Mouse (Mus musculus): Measurements from ENCODE around the gene Cckbr.

DNA sequence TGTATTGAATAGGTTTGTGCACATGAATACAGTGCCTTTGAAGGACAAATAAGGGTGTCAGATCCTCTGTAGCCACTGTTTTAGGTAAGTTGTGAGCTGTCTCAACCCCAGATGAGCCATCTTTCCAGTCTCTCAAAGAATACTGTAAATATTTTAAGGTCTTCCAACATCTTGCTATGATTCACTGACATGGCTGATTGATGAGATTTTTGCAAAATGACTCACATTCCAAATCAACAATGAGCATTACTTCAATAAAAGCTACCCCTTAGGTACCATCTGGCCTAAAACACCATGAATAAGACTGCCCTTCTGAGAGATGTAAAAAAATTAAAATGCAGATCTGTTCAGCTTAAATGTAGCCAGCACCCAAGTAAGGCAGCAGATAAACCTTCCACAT, 33.0 kb downstream of the Cckbr start:
- TF ChIP-seq GATA1 (IDR thresholded peaks at IDR 0.05; ENCODE audit: low read length): no peak
- TF ChIP-seq TAL1 (IDR thresholded peaks at IDR 0.05; ENCODE audit: low read length): no peak

Measured in erythroblast, embryonic 14.5 days (primary cell).